ENCODE assay signal across 10 mouse cellular contexts in the genomic region with DNA sequence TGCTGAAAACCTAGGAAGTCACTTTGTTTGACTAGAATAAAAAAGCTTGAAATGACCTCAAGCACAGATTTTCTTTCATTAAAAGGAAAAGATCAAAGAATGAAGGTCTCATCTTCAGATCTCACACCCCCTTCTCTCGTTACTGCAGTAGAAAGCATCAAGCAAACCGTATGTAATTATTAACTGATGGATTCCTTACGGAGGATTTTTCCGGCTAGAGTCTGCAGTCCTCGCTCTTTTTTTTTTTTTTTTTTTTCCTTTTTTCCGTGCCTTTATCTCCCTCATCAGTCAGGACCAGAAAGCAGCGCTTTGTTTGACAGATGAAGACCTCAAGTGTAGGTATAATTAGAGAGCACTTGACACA.
DNase-seq lines count a peak whose midpoint lies in the region; ATAC-seq lines count a peak whose summit lies in the region.
"Had no signal": no experiment of that assay in that cellular context is flagged by ENCODE, and none has a peak within 500 bp of the region (broad histone marks: within the 10 kb centered on the region; RNA-seq: fewer than 3 reads in every experiment).

No protein-coding gene starts in this region.

- H3K4me1 ChIP-seq in heart, embryonic 15.5 days (replicated peaks): peaks cover 3% of the 10 kb centered on the region
- peaks cover 36% of the 10 kb centered on the region for H3K4me1 ChIP-seq in embryonic facial prominence, embryonic 10.5 days
- peaks cover 14% of the 10 kb centered on the region for H3K4me1 ChIP-seq in hindbrain, embryonic 12.5 days
- peaks cover 10% of the 10 kb centered on the region for H3K4me1 ChIP-seq in midbrain, embryonic 12.5 days

- ATAC-seq in heart, embryonic 15.5 days (replicated peaks; ENCODE audit: insufficient number of reproducible peaks, insufficient read depth, low FRiP score, low read depth): no peak
- ATAC-seq in hindbrain, embryonic 12.5 days (ENCODE audit: low FRiP score): no peak
- ATAC-seq in midbrain, embryonic 12.5 days (ENCODE audit: low FRiP score, low read depth): no peak
- ATAC-seq in erythroid progenitor cell, adult 5-6 weeks (replicated peaks; ENCODE audit: low FRiP score, poor library complexity, severe bottlenecking): no peak
- ATAC-seq: liver, postnatal 0 days had no signal

- no peak overlapping the region for H3K9ac ChIP-seq in heart, embryonic 15.5 days
- no peak overlapping the region for H3K9ac ChIP-seq in hindbrain, embryonic 12.5 days
- no peak overlapping the region for H3K9ac ChIP-seq in midbrain, embryonic 12.5 days (replicated peaks)
- H3K9ac ChIP-seq: liver, postnatal 0 days had no signal

- intact Hi-C loops in heart, postnatal 25 days (cut with DNase I): no loop called here

- no peaks in the 10 kb centered on the region for H3K27me3 ChIP-seq in heart, embryonic 15.5 days
- H3K27me3 ChIP-seq in embryonic facial prominence, embryonic 10.5 days (replicated peaks; ENCODE audit: low read depth, poor library complexity, severe bottlenecking): no peaks in the 10 kb centered on the region
- no peaks in the 10 kb centered on the region for H3K27me3 ChIP-seq in hindbrain, embryonic 12.5 days
- no peaks in the 10 kb centered on the region for H3K27me3 ChIP-seq in midbrain, embryonic 12.5 days

- H3K36me3 ChIP-seq in heart, embryonic 15.5 days: no peaks in the 10 kb centered on the region
- H3K36me3 ChIP-seq in embryonic facial prominence, embryonic 10.5 days (replicated peaks): no peaks in the 10 kb centered on the region
- H3K36me3 ChIP-seq in hindbrain, embryonic 12.5 days: no peaks in the 10 kb centered on the region
- H3K36me3 ChIP-seq in midbrain, embryonic 12.5 days: no peaks in the 10 kb centered on the region

- no peaks in the 10 kb centered on the region for H3K9me3 ChIP-seq in heart, embryonic 15.5 days (replicated peaks)
- H3K9me3 ChIP-seq in embryonic facial prominence, embryonic 10.5 days: peaks cover 5% of the 10 kb centered on the region; the same call in 1 of the 2 replicates
- H3K9me3 ChIP-seq in hindbrain, embryonic 12.5 days (replicated peaks): 0 out of 2 replicates have a peak, but pooled peaks cover 4% of the 10 kb centered on the region
- no peaks in the 10 kb centered on the region for H3K9me3 ChIP-seq in midbrain, embryonic 12.5 days

- H3K4me2 ChIP-seq in heart, embryonic 15.5 days: peak overlapping the region; percentile 29; the same call in 1 of the 2 replicates
- H3K4me2 ChIP-seq in hindbrain, embryonic 12.5 days (replicated peaks): peak overlapping the region; percentile 35
- H3K4me2 ChIP-seq in midbrain, embryonic 12.5 days (replicated peaks): peak overlapping the region; percentile 26

- H3K4me3 ChIP-seq in heart, embryonic 15.5 days: no peak overlapping the region
- peak overlapping the region; percentile 32 for H3K4me3 ChIP-seq in embryonic facial prominence, embryonic 10.5 days
- no peak overlapping the region for H3K4me3 ChIP-seq in hindbrain, embryonic 12.5 days
- no peak overlapping the region for H3K4me3 ChIP-seq in midbrain, embryonic 12.5 days

- DNase-seq in heart, postnatal 25 days (ENCODE audit: low spot score): no peak
- no peak for DNase-seq in embryonic facial prominence, embryonic 10.5 days (ENCODE audit: low spot score)
- DNase-seq in right cerebral cortex, adult 2 months (ENCODE audit: low spot score in 2 of 2): no peak
- no peak for DNase-seq in retina, embryonic 14.5 days (ENCODE audit: low spot score)
- DNase-seq: cerebellum, postnatal 25 days; liver, postnatal 0 days had no signal

- WGBS in heart, embryonic 15.5 days: 16% methylated on average over 7 of the region's 7 CpGs
- 2% methylated on average over 7 of the region's 7 CpGs for WGBS in embryonic facial prominence, embryonic 10.5 days
- 11% methylated on average over 7 of the region's 7 CpGs for WGBS in hindbrain, embryonic 12.5 days
- WGBS in midbrain, embryonic 12.5 days: 11% methylated on average over 7 of the region's 7 CpGs

- no peak overlapping the region for H3K27ac ChIP-seq in heart, embryonic 15.5 days
- H3K27ac ChIP-seq in embryonic facial prominence, embryonic 10.5 days (replicated peaks): peak overlapping the region; percentile 61
- H3K27ac ChIP-seq in hindbrain, embryonic 12.5 days: no peak overlapping the region
- no peak overlapping the region for H3K27ac ChIP-seq in midbrain, embryonic 12.5 days (replicated peaks)
